Mouse (Mus musculus): ENCODE data around the gene Zmat5. TPM values are rescaled to one million over a fixed set of nuclear protein-coding genes. Genes with fewer than 3 reads are reported as not detected.

The Zmat5 gene
- polyA plus RNA-seq, 1 experiment from 2014 or later: 60.7 TPM

GRCm38 (mm10) chr11:4720393-4720792, 15.9 kb downstream of the Zmat5 start:
- Histone ChIP-seq H3K9me3 (no peaks in the 10 kb centered on the region), H3K27ac (no peak overlapping the region), H3K9ac (no peak overlapping the region), H3K4me2 (no peak overlapping the region), H3K4me1 (peaks cover 20% of the 10 kb centered on the region), H3K27me3 (no peaks in the 10 kb centered on the region), H3K4me3 (no peak overlapping the region), H3K36me3 (peaks cover 31% of the 10 kb centered on the region)
- WGBS: 54% methylated on average over 11 of the region's 11 CpGs
- ATAC-seq (ENCODE audit: insufficient number of reproducible peaks, low FRiP score, low TSS enrichment, low read depth): peak; percentile 8; the same call in 1 of the 2 replicates

DNA sequence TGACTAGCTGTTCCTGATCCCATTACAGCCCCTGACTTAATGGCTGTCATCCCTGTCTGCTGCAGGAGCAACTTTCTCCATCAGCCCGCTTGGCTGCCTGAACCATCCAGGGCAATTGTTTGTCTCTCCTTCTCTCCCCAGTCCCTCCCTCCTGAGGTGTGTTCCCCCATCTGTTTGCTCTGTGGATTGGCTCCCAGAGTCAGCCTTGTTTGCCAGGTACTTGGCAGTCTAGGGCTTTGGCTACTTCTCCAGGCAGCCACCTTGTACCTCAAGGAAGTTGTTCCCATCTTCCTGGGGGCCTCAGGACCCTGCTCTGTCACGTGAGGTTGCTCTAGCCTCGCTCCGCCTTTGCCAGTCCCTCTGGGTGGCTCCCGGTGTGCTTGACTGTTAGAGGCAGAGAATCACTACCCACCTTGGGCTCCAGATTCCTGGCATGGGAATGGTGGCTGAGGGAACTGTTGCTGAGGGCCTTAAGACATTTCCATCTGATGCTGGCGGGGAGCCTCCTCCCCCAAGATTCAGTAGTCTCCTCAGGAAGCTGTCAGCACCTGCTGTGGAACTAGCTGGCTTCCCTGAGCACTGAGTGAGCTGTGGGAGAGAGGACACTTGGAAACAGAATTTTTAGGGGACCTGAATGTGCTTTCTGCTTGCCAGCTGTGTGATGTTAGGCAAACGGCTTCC, 16.6 kb downstream of the Zmat5 start:
- no peak overlapping the region for H3K9ac ChIP-seq
- peaks cover 36% of the 10 kb centered on the region for H3K36me3 ChIP-seq
- peaks cover 20% of the 10 kb centered on the region for H3K4me1 ChIP-seq
- H3K4me2 ChIP-seq: no peak overlapping the region
- H3K9me3 ChIP-seq: no peaks in the 10 kb centered on the region
- H3K27me3 ChIP-seq: no peaks in the 10 kb centered on the region
- ATAC-seq (ENCODE audit: insufficient number of reproducible peaks, low FRiP score, low TSS enrichment, low read depth): peak; percentile 40; the same call in 1 of the 2 replicates
- 40% methylated on average over 7 of the region's 7 CpGs for WGBS
- no peak overlapping the region for H3K27ac ChIP-seq
- H3K4me3 ChIP-seq: no peak overlapping the region

DNA sequence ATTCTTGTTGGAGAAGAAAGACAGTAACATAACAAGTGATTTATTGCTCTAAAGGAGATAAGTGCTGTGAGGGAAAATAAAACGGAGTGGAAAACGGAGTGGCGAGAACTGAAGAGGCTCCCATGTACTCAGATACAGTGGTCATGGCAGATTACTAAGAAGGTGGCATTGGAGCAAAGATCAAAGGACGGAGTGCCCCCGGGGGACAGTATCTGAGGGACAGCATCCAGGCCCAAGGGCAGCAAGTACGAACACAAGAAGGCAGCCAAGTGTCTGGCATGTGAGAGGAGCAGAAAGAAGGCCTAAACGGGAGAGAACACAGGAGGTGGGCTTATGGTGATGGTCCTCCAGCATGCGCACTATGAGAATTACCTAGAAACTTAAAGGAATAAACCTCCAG, 17.2 kb downstream of the Zmat5 start:
- no peak for ATAC-seq (ENCODE audit: insufficient number of reproducible peaks, low FRiP score, low TSS enrichment, low read depth)
- Histone ChIP-seq H3K9me3 (no peaks in the 10 kb centered on the region), H3K27me3 (no peaks in the 10 kb centered on the region), H3K9ac (no peak overlapping the region), H3K4me2 (no peak overlapping the region), H3K27ac (no peak overlapping the region), H3K4me3 (no peak overlapping the region), H3K4me1 (peaks cover 20% of the 10 kb centered on the region), H3K36me3 (peaks cover 36% of the 10 kb centered on the region)
- WGBS: 73% methylated on average over 8 of the region's 8 CpGs

DNA sequence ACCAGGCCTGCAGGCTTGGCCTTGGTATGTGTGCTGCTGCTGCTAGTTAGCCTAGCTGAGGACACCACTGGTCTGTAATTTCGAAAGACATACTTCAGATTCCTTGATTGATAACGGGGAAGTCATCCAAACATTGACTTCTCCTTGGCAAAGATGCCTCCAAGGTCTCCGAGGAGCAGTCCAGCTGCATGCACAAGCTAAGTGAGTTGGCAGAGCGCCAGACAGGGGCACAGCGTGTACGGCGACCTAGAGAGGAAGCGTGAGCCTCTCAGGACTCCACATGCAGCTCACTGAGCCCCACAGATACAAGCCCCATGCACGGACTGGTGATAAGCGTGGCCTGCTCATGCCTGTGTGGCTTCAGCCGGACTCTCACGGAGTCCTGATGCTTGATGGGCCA, 25.1 kb downstream of the Zmat5 start:
- H3K4me3 ChIP-seq: no peak overlapping the region
- ATAC-seq (ENCODE audit: insufficient number of reproducible peaks, low FRiP score, low TSS enrichment, low read depth): no peak
- H3K4me2 ChIP-seq: no peak overlapping the region
- peaks cover 23% of the 10 kb centered on the region for H3K36me3 ChIP-seq
- H3K9ac ChIP-seq: no peak overlapping the region
- 42% methylated on average over 12 of the region's 12 CpGs for WGBS
- H3K4me1 ChIP-seq: peaks cover 7% of the 10 kb centered on the region
- H3K27ac ChIP-seq: no peak overlapping the region
- H3K27me3 ChIP-seq: no peaks in the 10 kb centered on the region
- no peaks in the 10 kb centered on the region for H3K9me3 ChIP-seq

DNA sequence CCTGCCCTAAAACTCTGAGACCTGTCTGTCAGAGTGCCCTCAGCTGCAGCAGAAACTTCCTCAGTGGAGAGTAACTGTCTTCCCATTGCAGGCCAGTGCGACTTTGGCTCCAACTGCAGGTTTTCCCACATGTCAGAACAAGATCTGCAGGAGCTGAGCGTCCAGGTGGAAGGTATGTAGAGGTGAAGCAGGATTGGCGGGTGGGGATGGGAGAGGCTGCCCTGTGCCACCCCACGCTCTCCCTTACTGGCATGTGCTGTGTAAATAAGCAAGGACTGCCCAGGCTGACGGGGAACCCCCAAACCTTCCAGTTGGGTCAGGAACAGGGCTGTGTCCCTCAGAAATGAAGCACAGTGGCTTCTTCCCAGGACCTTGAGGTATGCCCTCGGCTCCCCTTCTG, 25.6 kb downstream of the Zmat5 start:
- peaks cover 18% of the 10 kb centered on the region for H3K36me3 ChIP-seq
- H3K9ac ChIP-seq: 0 out of 2 replicates have a peak overlapping the region, but pooled peaks have one; percentile 26
- no peak for ATAC-seq (ENCODE audit: insufficient number of reproducible peaks, low FRiP score, low TSS enrichment, low read depth)
- H3K4me1 ChIP-seq: peaks cover 7% of the 10 kb centered on the region
- H3K4me2 ChIP-seq: no peak overlapping the region
- H3K27ac ChIP-seq: no peak overlapping the region
- 62% methylated on average over 6 of the region's 6 CpGs for WGBS
- H3K9me3 ChIP-seq: no peaks in the 10 kb centered on the region
- no peak overlapping the region for H3K4me3 ChIP-seq
- no peaks in the 10 kb centered on the region for H3K27me3 ChIP-seq

GRCm38 (mm10) chr11:4730913-4731312, 26.4 kb downstream of the Zmat5 start:
- H3K4me2 ChIP-seq: no peak overlapping the region
- WGBS: 64% methylated on average over 5 of the region's 5 CpGs

GRCm38 (mm10) chr11:4731781-4732180, 27.3 kb downstream of the Zmat5 start:
- peaks cover 11% of the 10 kb centered on the region; the same call in 1 of the 2 replicates for H3K36me3 ChIP-seq
- no peak overlapping the region for H3K4me2 ChIP-seq
- no peak overlapping the region for H3K27ac ChIP-seq
- WGBS: 69% methylated on average over 7 of the region's 7 CpGs
- no peaks in the 10 kb centered on the region for H3K9me3 ChIP-seq
- no peak for ATAC-seq (ENCODE audit: insufficient number of reproducible peaks, low FRiP score, low TSS enrichment, low read depth)
- H3K4me3 ChIP-seq: no peak overlapping the region
- no peaks in the 10 kb centered on the region for H3K27me3 ChIP-seq
- H3K4me1 ChIP-seq: peaks cover 7% of the 10 kb centered on the region
- H3K9ac ChIP-seq: no peak overlapping the region

More at GRCm38 (mm10) chr11:4730913-4731312, 26.4 kb downstream of the Zmat5 start:
- Histone ChIP-seq H3K9me3 (no peaks in the 10 kb centered on the region), H3K4me1 (peaks cover 7% of the 10 kb centered on the region), H3K27me3 (no peaks in the 10 kb centered on the region), H3K9ac (no peak overlapping the region), H3K36me3 (peaks cover 11% of the 10 kb centered on the region; the same call in 1 of the 2 replicates), H3K4me3 (no peak overlapping the region), H3K27ac (no peak overlapping the region)
- ATAC-seq (ENCODE audit: insufficient number of reproducible peaks, low FRiP score, low TSS enrichment, low read depth): no peak

DNA sequence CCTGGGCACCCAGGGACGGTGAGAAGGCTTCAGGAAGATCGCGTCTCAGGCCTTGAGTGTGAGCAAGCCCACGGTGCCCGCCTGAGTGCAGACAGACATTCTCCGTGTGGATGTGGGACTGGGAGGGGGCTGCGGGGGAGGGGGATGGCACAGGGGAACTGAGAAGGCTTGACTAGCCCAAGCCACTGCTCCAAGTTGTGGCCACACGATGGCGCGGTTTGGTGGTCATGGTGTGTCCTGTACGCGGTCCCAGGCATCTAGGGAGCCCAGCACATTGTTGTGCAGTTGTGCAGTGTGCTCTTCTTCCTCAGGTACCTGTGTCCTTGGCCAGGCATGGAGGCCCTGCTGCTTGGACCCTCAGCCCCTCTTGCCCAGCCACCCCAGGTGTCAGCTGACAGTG, 29.7 kb downstream of the Zmat5 start:
- Histone ChIP-seq H3K4me3 (no peak overlapping the region), H3K36me3 (peaks cover 17% of the 10 kb centered on the region), H3K4me2 (no peak overlapping the region), H3K4me1 (peaks cover 7% of the 10 kb centered on the region), H3K9ac (no peak overlapping the region), H3K27me3 (no peaks in the 10 kb centered on the region), H3K9me3 (no peaks in the 10 kb centered on the region), H3K27ac (no peak overlapping the region)
- ATAC-seq (ENCODE audit: insufficient number of reproducible peaks, low FRiP score, low TSS enrichment, low read depth): no peak
- 43% methylated on average over 12 of the region's 12 CpGs for WGBS

GRCm38 (mm10) chr11:4736355-4736754, 31.9 kb downstream of the Zmat5 start:
- Histone ChIP-seq H3K27me3 (peaks cover 7% of the 10 kb centered on the region), H3K36me3 (peaks cover 17% of the 10 kb centered on the region), H3K4me3 (no peak overlapping the region), H3K9ac (no peak overlapping the region), H3K9me3 (no peaks in the 10 kb centered on the region), H3K4me1 (no peaks in the 10 kb centered on the region), H3K27ac (no peak overlapping the region), H3K4me2 (no peak overlapping the region)
- no peak for ATAC-seq (ENCODE audit: insufficient number of reproducible peaks, low FRiP score, low TSS enrichment, low read depth)
- 56% methylated on average over 6 of the region's 6 CpGs for WGBS

DNA sequence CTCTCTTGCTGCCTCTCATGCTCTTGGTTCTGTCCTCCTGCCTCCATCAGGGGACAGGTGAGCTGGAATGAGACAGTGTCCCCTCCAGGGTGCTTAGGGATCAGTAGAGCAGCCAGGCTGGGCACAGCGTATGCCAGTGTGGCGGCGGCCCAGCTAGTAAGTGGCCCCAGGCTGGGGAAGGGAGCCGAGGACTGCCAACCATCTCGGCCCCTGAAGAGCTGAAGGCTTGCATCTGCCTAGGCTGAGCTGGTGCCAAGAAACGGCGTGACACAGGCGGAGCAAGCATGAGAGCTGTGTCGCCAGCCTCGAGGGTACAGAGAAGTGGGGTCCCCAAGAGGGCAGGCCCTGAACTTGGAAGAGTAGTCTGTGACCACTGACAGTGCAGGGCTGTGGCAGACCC, 33.2 kb downstream of the Zmat5 start:
- Histone ChIP-seq H3K4me2 (no peak overlapping the region), H3K9me3 (no peaks in the 10 kb centered on the region), H3K4me3 (no peak overlapping the region), H3K27me3 (peaks cover 20% of the 10 kb centered on the region), H3K36me3 (peaks cover 12% of the 10 kb centered on the region), H3K9ac (no peak overlapping the region), H3K27ac (no peak overlapping the region), H3K4me1 (no peaks in the 10 kb centered on the region)
- 77% methylated on average over 10 of the region's 10 CpGs for WGBS
- ATAC-seq (ENCODE audit: insufficient number of reproducible peaks, low FRiP score, low TSS enrichment, low read depth): no peak

- ATAC-seq (ENCODE audit: insufficient number of reproducible peaks, low FRiP score, low TSS enrichment, low read depth): no peak
- no peaks in the 10 kb centered on the region for H3K4me1 ChIP-seq
- H3K27ac ChIP-seq: no peak overlapping the region
- peaks cover 6% of the 10 kb centered on the region; the same call in 1 of the 2 replicates for H3K36me3 ChIP-seq
- H3K9me3 ChIP-seq: no peaks in the 10 kb centered on the region
- no peak overlapping the region for H3K9ac ChIP-seq
- H3K27me3 ChIP-seq: peaks cover 30% of the 10 kb centered on the region
- WGBS: 93% methylated on average over 16 of the region's 16 CpGs
- H3K4me2 ChIP-seq: no peak overlapping the region
- H3K4me3 ChIP-seq: no peak overlapping the region
Measured at GRCm38 (mm10) chr11:4738719-4739118, 34.2 kb downstream of the Zmat5 start.

- Histone ChIP-seq H3K36me3 (peaks cover 6% of the 10 kb centered on the region; the same call in 1 of the 2 replicates), H3K4me2 (no peak overlapping the region), H3K27ac (no peak overlapping the region), H3K9me3 (no peaks in the 10 kb centered on the region), H3K4me1 (peaks cover 3% of the 10 kb centered on the region), H3K4me3 (no peak overlapping the region), H3K9ac (no peak overlapping the region), H3K27me3 (peaks cover 51% of the 10 kb centered on the region)
- no peak for ATAC-seq (ENCODE audit: insufficient number of reproducible peaks, low FRiP score, low TSS enrichment, low read depth)
- 53% methylated on average over 5 of the region's 5 CpGs for WGBS
Measured at GRCm38 (mm10) chr11:4740785-4741184, 36.3 kb downstream of the Zmat5 start.

Data from limb, embryonic 15.5 days (tissue).